Mouse (Mus musculus): ENCODE results near the gene Gle1.
"Not testable (repeated sequence)": the region's sequence is repeated elsewhere in the genome, so short reads cannot be mapped to it uniquely, and the experiment has no call there.

Gle1 gene

GRCm38 (mm10) chr2:29934906-29935599 lies at the start of gene Gle1:
Gene Gle1 (plus strand): TSS chr2:29935426.
- peak; percentile 96 to 99 for DNase-seq

- DNase-seq, result not testable (repeated sequence)
Measured at GRCm38 (mm10) chr2:29886659-29887292, 48.5 kb upstream of the Gle1 start.

- DNase-seq, result peak; percentile 100
Measured at GRCm38 (mm10) chr2:29889066-29889944, 45.9 kb upstream of the Gle1 start, which contains the start of gene Odf2. Gene Odf2 (plus strand): TSS chr2:29889221.

- peak; percentile 91 to 92 for DNase-seq
Measured at GRCm38 (mm10) chr2:29889991-29890833, 45.0 kb upstream of the Gle1 start.

GRCm38 (mm10) chr2:29891773-29892172 lies 43.5 kb upstream of the Gle1 start:
- DNase-seq, result no peak

- DNase-seq, result no peak
Measured at GRCm38 (mm10) chr2:29896071-29896470, 39.2 kb upstream of the Gle1 start.

GRCm38 (mm10) chr2:29897366-29897765 lies 37.9 kb upstream of the Gle1 start:
- DNase-seq, result no peak

- no peak for DNase-seq
Measured at GRCm38 (mm10) chr2:29898081-29898480, 37.1 kb upstream of the Gle1 start.

- DNase-seq, result no peak
Measured at GRCm38 (mm10) chr2:29902194-29902593, 33.0 kb upstream of the Gle1 start.

- not testable (repeated sequence) for DNase-seq
Measured at GRCm38 (mm10) chr2:29908171-29908570, 27.1 kb upstream of the Gle1 start.

- DNase-seq, result peak in 1 of 2 experiments; percentile 37
Measured at GRCm38 (mm10) chr2:29910042-29910441, 25.2 kb upstream of the Gle1 start.

GRCm38 (mm10) chr2:29917621-29918020 lies 17.6 kb upstream of the Gle1 start:
- DNase-seq, result peak in 1 of 2 experiments; percentile 11

- peak; percentile 69 to 85 for DNase-seq
Measured at GRCm38 (mm10) chr2:29922011-29922410, 13.2 kb upstream of the Gle1 start.

GRCm38 (mm10) chr2:29926542-29926941 lies 8.7 kb upstream of the Gle1 start:
- DNase-seq, result peak; percentile 83 to 90

GRCm38 (mm10) chr2:29930506-29930905 lies 4.7 kb upstream of the Gle1 start:
- no peak for DNase-seq

GRCm38 (mm10) chr2:29931194-29931593 lies 4.0 kb upstream of the Gle1 start:
- no peak for DNase-seq

- DNase-seq, result peak; percentile 30 to 63
Measured at GRCm38 (mm10) chr2:29940073-29940472, 4.8 kb downstream of the Gle1 start.

- no peak for DNase-seq
Measured at GRCm38 (mm10) chr2:29940826-29941225, 5.6 kb downstream of the Gle1 start.

- DNase-seq, result peak; percentile 65 to 87
Measured at GRCm38 (mm10) chr2:29944723-29945122, 9.5 kb downstream of the Gle1 start.

GRCm38 (mm10) chr2:29948896-29949295 lies 13.7 kb downstream of the Gle1 start:
- DNase-seq, result peak in 1 of 2 experiments; percentile 23

- no peak for DNase-seq
Measured at GRCm38 (mm10) chr2:29961246-29961645, 26.0 kb downstream of the Gle1 start.
